Mouse (Mus musculus) ES-E14 (cell line): ENCODE results near the gene Neu1.

Source experiments
- CHD2 ChIP-seq: IDR thresholded peaks from 2 replicates; pipeline ENCODE4 v1.6.1; 2014; ENCODE audit warnings: mild to moderate bottlenecking, low read depth, low read length, inconsistent platforms
- HCFC1 ChIP-seq: IDR thresholded peaks from 2 replicates; pipeline ENCODE4 v1.6.1; 2012; ENCODE audit warnings: low read length, inconsistent platforms, borderline replicate concordance; ENCODE audit not compliant: insufficient read depth
- ZNF384 ChIP-seq: IDR thresholded peaks from 2 replicates; pipeline ENCODE4 v1.6.1; 2012; ENCODE audit warnings: low read depth, low read length, inconsistent platforms

DNA sequence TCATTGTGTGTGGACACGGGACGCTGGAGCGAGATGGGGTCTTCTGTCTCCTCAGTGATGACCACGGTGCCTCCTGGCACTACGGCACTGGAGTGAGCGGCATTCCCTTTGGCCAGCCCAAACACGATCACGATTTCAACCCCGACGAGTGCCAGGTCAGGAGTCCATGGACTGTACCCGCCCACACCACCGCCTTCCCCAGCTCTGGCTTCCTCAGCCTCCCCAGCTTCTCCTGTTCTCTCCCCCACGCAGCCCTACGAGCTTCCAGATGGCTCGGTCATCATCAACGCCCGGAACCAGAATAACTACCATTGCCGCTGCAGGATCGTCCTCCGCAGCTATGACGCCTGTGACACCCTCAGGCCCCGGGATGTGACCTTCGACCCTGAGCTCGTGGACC, 3.0 kb downstream of the Neu1 start:
- TF ChIP-seq CHD2, result no peak
- no peak for TF ChIP-seq HCFC1
- no peak for TF ChIP-seq ZNF384
